Mouse (Mus musculus): ENCODE measurements around the gene Rab40c.

Gene Rab40c

DNA sequence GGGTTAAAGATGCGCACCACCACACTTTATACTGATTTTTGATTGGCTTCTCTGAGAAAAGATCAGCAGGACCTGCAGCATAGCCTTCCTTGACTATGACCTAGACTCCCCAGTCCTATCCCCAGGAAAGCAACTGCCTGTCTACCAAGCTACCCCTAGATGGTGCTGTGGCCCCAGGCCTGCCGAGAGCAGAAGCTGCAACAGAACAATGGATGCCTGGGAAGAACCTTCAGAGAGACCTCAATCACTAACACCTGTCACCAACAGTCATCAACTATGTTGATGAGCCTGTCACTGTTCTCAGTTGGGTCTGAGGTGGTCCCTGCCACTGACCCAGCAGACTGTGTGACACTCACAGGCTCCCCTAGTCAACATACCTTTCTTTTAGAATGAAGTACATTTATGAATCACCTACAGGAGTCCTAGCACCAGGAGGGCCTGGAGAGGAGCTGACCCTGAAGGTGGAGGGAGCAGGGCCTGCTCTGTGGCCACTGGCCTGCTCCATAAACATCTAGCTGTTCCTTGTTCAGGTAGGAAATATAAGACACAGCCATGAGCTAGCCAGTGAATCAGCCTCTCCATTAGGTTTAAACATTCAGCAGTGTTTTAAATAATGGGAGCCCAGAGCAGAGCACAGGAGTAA lies 25.4 kb downstream of the Rab40c start:
- DNase-seq, result peak; percentile 75

DNA sequence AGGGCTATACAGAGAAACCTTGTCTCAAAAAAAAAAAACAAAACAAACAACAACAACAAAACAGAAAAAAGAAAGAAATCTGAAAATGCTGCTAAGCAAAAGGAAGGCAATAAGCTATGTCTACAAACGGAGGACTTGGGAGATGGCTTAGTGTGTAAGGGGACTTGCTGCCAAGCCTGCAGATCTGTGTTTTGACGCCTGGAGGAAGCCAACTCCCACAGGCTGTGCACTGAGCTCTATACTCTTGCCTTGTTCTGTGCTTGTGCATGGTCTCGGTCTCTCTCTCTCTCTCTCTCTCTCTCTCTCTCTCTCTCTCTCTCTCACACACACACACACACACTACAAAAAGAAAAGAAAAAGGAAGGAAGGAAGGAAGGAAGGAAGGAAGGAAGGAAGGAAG lies 30.7 kb downstream of the Rab40c start:
- DNase-seq, result no peak

DNA sequence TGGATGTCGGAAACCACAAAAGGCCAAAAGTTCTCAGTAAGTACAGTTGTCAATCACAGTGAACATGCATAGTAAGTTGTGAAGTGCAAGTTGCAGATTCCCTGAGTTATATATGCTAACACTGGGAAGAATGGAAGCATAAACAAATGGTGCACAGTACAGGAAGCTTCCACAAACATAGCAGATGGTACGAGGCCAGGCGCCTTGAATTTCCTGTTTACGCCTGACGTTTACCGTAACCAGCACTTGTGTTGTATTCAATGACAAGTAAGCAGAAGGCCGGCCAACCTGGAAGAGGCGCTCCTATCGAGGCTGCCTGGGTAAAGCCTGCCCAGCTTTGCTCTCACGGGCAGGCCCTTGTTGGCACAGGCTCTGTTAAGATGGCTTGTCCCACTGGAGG lies 32.1 kb downstream of the Rab40c start:
- no peak for DNase-seq

DNA sequence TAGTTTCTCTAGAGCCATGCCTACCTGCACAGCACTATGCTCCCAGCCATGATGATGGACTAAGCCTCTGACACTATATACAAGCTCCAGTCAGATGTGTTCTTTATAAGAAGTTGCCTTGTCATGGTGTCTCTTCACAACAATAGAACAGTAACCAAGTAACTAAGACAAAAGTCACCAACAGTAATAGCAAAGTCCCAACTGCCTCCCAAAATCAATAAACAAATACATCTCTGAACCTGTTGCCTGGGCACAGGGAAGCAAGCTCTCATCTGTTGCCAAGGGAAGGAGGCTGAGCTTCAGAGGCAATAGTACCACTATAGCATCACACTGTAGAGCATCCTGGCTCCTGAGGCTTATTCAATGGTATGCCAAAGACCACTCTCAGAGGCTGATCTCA lies 32.7 kb downstream of the Rab40c start:
- no peak for DNase-seq

DNA sequence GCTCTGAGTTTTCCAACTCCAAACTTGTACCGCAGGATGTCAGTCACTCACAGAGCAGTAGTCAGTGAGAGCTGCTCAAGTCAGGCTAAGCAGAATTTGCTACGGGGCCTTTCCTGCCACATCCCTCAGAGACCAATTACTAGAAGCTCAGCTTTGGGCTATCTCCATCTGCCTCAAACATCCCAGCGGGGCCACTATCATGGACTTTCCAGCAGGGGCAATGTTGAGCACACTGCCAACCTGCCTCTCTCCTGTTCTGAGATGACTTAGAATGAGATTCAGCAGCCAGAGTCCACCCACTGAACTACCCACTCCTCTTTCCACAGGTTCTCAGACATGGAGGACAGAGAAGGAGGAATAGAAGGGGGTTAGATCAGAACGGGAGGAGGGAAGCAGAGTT lies 33.9 kb downstream of the Rab40c start:
- DNase-seq, result no peak

DNA sequence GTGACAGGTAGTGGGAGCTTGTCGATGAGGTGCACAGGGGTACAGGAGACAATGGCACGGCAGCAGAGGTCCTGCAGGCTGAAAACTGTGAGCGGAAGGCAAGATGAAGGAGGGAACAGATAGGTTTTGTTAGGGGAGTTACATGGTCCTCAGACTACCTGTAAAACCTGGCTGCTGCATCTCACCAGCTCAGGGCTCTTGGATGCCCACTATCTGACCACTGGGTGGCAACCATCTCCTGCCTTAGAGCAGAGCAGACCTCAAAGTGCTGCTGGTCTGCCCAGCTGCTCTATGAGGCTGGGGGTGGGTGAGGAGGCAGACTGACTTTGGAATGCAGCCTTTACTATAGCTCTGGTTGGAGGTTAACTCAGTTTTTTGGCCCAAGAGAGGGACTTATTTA lies 35.7 kb downstream of the Rab40c start:
- DNase-seq, result no peak

DNA sequence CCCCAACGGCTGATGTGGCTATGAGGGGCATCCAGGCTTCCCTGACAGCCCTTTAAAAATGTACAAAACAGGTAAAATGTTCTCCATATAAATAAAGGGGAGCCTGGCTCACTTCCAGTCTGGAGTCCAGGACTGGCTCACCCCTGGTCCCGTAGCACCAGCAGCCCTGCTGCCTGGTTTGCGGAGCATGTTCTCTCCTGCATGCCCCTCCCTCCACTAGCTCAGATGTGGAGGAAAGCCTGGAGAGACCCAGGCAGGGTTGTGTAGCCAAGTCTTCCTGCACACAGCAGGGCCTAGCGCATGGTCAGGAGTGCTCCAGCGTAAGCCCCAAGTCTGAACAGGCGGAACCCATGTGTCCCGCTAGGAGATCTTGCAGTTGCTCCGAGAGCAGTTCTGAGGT lies 36.3 kb downstream of the Rab40c start:
- no peak for DNase-seq

DNA sequence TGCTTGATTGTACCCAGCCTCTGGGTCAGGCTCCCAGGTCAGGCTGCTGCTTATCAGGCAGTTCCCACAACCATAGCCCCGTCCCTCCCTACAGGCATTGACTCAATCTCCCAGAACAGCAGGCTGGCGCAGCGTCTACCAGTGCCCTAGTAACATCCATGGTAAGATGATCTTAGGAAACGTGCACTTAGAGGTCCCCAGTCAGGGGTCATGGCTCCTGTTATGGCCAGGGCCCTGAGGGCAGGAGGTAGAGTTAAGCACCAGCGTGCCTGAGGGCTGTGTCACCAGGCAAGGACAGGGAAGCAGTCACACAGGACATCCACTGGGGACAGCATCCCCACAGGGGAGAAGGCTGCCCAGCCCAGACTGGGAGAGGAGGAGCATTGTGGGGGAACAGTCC lies 37.2 kb downstream of the Rab40c start:
- DNase-seq, result no peak

DNA sequence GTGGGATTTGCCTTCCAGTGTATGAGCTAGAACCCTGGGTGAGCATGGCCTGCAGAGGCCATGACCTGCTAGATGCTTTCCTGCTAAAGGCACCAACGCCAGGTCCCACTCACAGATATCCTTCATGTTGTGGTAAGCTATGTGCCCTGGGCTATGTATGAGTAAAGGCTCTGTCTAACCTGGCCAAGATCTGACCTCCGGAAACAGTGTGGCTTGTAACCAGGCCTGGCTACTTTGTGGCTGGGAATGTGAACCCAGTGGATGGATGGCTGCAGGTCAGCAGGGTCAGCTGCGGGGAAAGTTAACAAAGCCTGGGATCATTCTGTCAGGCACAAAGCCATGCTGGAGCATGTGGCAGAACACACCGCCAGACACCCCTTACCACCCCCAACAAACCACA lies 37.8 kb downstream of the Rab40c start:
- no peak for DNase-seq

DNA sequence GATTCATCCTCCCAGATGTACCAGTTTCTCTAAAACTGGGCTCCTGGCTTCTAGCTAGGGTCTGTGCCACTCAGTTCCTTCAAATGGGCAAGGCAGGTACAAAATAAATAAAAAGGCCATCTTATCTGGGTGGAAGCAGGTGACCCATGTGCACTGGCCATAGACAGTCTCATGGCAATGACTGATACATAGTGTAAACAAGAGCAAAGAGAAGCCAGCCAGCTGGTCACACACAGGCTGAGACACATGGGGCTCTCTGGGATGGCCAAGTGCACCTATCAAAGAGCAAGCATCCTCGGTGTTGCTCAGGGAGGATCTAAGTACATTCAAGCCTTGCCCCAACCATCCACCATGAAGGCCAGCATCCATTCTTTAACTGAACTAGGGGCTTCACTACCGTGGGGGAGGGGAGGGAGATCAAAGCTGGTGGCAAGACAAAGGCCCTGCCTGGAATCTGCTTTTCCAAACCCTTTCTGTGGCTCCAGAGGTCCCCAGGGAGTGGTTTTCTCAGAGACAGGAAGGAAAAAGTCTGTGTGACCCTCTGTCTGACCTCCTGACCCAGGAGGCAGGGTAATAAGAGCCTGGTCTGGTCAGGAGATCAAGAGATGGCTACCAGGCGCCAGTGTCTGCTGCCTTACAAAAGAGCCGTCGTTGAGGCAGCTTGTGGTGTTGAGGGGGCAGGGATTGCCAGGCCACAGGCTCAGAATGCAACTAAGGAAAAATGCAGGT lies 38.5 kb downstream of the Rab40c start:
- no peak for DNase-seq

DNA sequence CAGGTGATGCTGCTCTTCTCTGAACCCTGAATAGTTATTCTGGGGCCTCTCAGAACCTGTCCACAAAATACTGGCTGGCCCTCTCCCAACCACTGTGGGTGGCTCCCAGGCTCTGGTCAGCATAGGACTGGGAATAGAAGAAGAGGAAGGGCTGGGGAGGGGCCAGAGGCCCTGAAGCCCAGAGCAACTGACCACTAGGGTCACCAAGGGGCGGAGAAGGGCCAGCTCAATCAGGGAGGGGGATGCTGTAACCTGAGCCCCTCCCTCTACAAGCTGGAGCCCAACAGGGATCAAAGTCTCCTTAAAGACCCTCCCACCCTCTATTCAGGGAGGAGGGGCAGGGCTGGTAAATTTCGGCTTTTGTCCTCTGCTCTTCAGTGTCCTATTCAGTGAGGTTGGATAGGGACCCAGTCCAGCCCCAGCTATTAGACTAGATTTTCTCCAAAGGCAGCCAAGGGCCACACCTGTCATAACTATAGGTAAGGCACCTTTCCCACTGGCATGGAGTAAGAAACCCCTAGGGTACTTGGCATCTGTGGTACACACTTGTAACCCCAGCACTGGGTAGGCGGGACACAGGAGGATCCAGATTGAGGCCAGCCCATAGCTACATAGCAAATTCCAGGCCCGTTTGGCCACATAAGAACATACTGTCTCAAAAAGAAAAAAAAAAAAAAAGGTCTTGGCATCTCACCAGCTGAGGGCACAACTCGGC lies 39.2 kb downstream of the Rab40c start, which contains the start of gene Wfikkn1:
Gene Wfikkn1, minus strand, starts transcription at position 663 of the 715 bp plus-strand sequence.
- no peak for DNase-seq

DNA sequence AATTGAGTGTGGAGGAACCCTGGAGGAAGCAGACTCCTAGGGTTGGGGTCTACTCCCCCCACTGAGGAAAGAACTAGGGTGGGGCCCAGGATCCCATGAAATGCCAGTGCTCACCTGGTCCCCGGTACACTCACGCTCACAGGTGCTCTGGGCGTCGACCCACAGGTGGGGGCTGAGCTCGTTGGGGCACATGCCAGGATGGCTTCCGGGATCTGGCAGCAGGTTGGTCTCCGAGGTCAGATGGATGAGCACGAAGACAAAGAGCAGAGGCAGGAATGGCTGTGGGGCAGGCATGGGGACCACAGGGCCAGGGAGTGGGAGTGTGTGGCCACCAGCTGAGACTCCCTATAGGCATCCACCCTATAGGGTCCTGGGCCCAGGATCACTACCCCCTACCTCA lies 39.8 kb downstream of the Rab40c start:
- no peak for DNase-seq

DNA sequence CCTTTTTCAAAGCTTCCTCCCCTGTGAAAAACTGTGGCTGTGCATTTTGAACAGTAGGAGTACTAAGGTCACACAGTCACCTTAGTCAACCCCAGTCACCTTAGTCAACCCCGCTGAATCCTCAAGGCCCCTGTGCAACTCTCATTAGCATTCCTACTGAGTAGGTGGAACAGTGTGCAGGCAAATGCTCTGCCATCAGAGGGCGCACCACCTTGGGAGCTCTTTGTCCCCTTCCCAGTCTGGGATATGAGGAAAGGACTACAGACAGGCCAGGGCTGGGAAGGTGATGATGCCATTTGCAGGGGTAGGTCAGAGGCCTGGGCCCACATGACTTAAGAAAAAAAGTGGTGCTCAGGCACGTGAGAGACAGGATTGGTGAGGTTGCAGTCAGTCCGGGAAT lies 40.3 kb downstream of the Rab40c start:
- no peak for DNase-seq

DNA sequence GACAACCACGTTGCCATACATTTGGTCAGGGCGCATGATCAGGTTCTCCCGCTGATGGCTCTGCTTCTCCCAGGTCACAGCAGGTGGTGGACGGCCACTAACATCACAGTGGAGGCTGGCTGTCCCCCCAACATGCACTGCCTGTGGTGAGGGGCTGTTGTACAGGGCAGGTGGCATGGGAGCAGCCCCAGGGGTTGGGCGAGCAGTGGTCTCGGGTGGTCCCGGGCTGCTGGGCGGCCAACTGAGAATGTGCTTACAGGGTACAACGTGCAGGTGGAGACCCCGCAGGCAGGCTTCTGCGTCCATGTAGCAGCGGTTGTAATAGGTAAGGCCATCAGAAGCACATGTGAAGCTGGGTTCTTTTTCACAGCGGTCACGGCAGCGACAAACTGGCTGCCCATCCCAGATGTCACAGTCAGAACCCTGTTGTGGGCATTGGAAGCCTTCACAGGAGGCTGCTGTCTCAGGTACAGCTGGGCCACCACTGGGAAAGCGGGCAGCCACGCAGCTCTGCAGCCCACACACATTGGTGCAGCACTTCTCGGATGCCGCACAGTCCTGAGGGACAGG lies 40.8 kb downstream of the Rab40c start:
- no peak for DNase-seq

DNA sequence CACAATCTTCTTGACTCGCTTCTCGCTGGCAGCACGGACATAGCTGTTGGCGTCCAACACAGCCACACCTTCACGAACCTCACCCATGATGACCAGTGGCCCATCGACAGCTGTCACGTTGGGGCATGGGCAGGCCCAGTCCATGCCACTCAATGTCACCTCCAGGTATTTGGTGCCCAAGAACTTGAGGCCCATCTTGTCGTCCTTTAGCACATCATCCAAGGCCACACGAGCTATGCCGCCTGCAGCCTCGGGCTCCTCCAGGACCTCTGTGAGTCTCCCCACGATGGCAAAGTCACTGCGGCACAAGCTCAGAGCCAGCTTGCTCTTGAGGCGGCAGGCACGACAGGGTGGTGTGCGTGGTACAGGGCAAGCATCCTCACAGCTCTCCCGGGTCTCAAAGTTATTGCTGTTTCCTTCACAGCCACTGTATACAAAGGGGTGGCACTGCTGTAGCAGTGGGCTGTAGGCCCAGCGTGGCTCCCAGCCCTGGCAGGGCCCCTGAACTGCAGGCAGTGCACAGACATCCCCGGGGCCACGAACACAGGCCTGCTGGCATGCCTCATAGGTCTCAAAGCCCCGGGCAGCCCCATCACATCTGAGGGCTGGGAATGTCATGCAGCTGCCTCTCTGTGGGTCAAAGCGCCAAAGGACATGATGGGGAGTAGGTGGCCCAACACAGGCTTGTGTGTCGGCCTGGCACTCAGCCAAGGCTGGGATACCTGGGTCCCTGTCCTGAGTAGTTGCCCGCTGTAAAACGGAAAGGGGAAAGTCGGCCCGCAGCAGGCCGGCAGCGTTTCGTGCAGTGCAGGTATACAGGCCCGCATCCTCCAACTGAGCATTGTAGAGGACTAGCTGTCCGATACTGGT lies 41.6 kb downstream of the Rab40c start:
- no peak for DNase-seq

DNA sequence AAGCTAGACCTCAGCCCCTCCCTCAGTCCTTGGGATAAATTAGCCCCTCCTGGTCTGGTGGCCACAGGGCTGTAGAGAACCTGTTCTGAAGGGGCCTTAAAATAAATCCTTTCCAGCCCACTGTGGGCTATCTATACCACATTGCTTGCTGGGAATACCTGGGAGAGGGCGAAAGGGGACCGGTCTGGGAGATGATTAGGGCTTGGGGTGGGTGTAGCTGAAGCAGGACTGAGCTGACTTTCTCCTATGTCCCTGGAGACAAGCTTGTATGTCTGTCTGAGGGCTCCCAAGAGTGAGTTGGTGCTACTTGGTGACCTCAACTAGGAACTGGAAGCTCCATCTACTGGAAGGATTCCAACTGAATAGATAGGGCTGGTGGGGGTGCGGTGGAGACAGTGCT lies 42.5 kb downstream of the Rab40c start:
- DNase-seq, result no peak

DNA sequence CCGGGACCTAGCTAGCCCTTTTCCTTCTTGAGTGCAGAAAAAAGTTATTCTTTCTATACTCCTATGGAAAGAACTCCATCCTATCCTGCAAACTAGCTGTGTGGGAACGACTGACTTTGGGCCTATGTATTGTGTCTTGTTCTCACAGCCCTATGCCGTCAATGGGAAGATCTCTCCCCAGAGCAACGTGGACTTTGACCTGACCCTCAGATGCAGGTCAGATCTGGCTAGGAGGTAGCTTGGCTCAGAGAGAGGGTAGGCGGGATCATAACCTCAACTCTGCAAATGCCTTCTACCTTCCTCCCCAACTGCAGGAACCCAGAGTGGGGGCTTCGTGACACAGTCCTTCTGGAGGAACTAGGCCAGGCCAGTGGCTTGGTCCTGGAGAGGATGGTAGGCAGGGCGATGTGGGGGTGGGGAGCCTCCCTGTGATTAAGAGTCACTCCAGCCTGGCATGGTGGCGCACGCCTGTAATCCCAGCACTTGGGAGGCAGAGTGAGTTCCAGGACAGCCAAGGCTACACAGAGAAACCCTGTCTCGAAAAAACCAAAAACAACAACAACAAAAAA lies 43.1 kb downstream of the Rab40c start:
- no peak for DNase-seq

DNA sequence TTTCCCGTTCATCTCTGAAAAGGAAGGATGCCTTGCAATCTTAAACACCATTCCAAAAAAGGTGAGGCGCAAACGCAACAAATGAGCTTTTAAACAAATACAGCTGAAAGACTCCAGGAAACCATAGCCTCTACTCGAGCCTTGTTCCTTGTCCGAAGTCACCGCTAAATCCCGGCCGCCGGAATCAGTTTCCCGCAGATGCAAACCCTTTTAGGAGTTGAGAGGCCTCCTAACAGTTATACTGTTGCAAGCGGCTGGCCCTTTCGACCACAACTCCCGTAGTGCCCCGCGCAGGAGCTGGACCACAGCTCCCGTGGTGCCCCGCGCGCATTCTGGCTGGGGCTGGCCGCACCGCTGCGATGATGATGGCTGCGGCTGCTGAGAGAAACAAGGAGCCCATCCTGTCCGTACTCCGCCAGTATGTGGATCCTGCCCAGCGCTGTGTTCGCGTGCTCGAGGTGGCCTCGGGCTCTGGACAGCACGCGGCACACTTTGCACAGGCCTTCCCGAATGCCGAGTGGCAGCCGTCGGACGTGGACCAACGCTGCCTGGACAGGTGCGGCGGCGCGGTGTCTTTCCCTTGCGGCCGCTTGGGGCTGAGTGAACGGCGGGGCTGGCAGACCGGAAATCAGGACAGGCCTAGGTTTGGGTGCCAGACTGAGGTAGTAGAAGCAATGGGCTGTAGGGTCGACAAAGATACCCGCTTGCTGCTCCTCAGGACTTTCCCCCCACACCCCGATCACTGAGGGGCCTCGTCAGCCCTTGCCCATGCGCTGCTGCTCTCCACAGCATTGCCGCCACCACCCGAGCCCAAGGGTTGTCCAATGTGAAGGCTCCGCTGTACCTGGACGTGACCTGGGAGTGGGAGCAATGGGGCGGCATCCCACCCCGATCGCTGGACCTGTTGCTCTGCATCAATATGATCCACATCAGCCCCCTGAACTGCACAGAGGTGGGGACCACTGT lies 44.1 kb downstream of the Rab40c start:
- peak; percentile 86 for DNase-seq

DNA sequence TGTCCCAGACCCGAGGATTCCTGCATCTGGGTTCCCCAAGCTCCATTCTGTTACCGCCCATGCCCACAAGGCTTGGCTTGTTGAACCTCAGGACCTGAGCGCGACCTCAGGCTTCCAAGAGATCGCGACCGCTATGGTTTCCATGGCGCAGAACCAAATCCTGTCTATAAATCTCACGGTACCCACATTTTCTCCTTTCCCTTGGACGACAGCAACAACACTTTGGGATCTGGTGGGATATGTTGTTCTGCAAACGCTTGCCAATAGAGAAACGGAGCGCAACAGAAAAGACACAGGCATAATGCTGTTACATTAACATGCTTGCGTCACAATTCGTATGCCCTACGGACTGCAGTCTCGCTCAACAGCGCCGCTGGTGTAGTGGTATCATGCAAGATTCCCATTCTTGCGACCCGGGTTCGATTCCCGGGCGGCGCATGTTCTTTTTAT lies 44.8 kb downstream of the Rab40c start, which contains the start of gene Mettl26:
Gene Mettl26, plus strand, starts transcription at position 354 of the 450 bp plus-strand sequence.
- peak; percentile 89 for DNase-seq

DNA sequence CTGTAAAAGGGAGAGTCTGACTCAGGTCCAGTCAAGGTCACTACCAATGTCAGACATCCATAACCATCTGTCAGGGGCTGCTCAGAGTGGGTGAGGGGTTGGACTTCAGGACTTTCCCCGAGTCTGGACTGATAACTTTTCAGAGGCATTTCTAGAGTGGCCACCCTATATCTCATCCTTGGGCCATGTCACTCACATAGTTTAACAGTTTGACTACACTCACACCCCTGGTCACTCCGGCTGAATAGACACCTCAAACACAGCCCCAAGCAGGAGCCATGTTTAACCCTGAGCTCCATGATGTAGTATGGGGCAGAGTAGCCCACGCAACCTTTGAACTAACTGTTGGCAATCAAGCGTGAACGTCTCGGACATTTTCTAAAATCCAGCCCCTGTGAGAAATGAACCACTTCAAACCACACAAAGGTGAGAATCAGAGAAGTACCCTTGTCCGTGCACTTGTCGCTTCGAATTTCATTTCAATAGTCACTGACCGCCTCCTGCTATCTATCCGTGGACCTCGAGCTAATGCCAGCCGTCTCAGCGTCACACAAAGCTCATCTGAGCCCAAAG lies 45.3 kb downstream of the Rab40c start:
- DNase-seq, result no peak

Measured in cerebellum, adult 11 months (tissue).